ENCODE assay signal across 14 mouse cellular contexts in the genomic region with DNA sequence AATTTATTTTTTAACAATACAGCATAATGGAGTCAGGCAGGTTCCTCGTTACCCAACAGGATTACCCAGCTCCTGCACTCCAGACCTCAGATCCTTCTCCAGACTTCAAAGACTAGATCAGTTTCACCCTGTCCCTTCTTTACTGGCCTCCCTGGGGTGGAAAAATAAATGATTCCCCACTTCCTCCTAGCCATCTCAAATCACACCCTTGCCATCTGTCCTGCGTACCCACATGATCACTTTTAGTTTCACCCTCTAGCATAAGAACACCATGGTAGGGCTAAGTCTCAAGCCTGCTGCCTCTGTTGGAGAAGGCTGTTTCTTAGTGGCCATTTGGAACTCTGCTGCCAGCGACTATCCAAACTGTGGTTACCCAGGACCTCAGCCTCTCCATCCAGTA.
"Had no signal": no experiment of that assay in that cellular context is flagged by ENCODE, and none has a peak within 500 bp of the region (broad histone marks: within the 10 kb centered on the region; RNA-seq: fewer than 3 reads in every experiment).

No protein-coding gene starts in this region.

- DNase-seq: lung, adult 18-20 months; lung, embryonic 14.5 days; lung, postnatal 10 days; lung, postnatal 4 days; right cerebral cortex, postnatal 14 days; spleen, adult 18-20 months; thymus, adult 2 months; thymus, postnatal 25 days; thymus, postnatal 4 days had no signal

- H3K4me1 ChIP-seq: megakaryocyte, embryonic 14.5 days; midbrain, embryonic 13.5 days; midbrain, embryonic 15.5 days; neural tube, embryonic 12.5 days had no signal

- H3K9ac ChIP-seq: lung, embryonic 14.5 days; midbrain, embryonic 13.5 days; midbrain, embryonic 15.5 days; neural tube, embryonic 12.5 days had no signal

- H3K27me3 ChIP-seq: midbrain, embryonic 13.5 days; midbrain, embryonic 15.5 days; neural tube, embryonic 12.5 days had no signal

- H3K36me3 ChIP-seq: midbrain, embryonic 13.5 days; midbrain, embryonic 15.5 days; neural tube, embryonic 12.5 days had no signal

- H3K4me3 ChIP-seq: megakaryocyte, embryonic 14.5 days; midbrain, embryonic 13.5 days; midbrain, embryonic 15.5 days; neural tube, embryonic 12.5 days had no signal

- H3K4me2 ChIP-seq: lung, embryonic 14.5 days; midbrain, embryonic 11.5 days; midbrain, embryonic 13.5 days; midbrain, embryonic 15.5 days; neural tube, embryonic 12.5 days had no signal

- H3K27ac ChIP-seq: midbrain, embryonic 13.5 days; midbrain, embryonic 15.5 days; neural tube, embryonic 12.5 days had no signal

- H3K9me3 ChIP-seq: megakaryocyte, embryonic 14.5 days; midbrain, embryonic 13.5 days; midbrain, embryonic 15.5 days; neural tube, embryonic 12.5 days had no signal
